Mouse (Mus musculus) retina, adult 2 months (tissue): ENCODE measurements at regions not wholly inside any gene's neighbourhood (a gene's known extent, or its start where the extent isn't known, plus 50 kb on each side); places are given as distances from the start of the nearest gene placed in this dataset.

ENCODE experiments used
- DNase-seq: peaks from one replicate; pipeline ENCODE4 v3.0.0-alpha.2; 2012; ENCODE audit warnings: low read depth, low spot score

GRCm38 (mm10) chr12:106727486-106727885, 717.5 kb downstream of the Vrk1 start:
- no peak for DNase-seq

- no peak for DNase-seq
These were observed 719.7 kb downstream of the Vrk1 start for GRCm38 (mm10) chr12:106729686-106730085.

DNA sequence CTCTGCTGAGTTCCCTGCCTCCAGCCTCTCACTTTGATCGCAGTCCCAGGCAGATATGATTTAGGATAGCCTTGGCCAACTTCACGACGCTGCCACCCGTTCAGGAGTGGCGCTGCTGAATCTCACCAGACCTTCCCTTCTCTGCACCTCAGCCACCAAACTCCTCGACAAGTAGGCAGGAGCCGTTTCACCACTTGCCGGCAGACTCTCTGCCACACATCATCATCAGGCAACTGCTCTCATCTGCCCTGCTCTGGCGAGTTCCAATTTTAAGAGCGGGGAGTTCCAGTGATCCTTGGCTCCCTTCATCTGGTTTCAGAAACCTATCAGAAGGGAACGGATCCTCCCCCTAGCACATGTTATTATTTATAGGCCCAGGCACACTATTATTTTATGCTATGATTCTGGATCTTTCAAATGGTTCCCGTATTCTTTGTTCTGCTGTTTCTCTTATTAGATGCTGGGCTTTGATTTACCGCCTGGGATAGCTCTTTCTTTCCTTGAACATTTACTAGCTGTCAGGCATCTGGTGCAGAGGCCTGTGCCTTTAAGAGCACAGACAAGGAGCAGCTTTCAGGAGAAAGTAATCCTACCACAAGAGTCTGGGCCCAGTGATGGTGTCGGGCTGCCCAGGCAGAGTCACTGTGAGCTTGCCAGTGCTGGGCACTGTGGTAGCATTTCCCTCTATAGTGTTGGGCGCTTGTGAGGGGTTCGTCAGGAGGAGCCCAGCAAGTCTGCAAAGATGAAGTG, 722.3 kb downstream of the Vrk1 start:
- no peak for DNase-seq

DNA sequence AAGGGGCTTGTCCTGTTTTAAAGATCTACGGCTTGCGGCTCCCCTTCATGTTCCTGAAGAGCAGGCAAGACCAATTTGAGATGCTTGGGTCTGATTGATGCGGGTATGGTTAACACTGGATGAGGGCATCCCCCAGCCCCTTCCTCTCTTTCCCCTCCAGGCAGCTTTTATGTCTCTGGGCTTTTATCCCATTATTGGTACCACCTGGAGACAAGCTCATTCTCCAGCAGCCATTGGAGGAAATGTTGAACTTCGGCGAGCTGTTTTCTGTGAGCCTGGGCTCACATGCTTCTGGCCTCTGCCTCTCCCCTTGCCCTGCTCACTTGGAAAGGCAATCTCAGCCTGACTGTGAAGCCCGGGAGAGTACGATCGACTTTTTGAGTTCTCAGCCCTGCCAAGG, 738.7 kb downstream of the Vrk1 start:
- no peak for DNase-seq

DNA sequence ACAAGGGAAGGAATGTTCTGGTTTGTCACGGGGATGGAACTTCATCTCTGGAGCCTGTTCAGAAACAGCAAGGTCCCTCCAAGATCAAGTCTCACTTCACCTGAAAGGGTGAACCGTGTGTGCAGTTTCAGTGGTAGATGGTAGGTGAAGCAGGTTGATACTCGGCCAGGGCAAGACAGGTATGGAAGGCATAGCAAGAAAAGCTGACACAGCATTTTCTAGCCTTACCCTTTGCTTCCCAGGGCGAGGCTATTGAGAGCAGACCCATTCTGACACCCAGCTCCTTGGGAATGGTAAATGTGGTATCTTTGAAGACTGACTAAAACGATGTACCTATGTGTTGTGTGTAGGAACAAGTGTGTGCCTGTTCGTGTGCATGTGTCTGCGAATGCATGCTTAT, 724.9 kb upstream of the 3110018I06Rik start:
- DNase-seq, result no peak

GRCm38 (mm10) chr12:106764516-106764915, 723.9 kb upstream of the 3110018I06Rik start:
- DNase-seq, result no peak

GRCm38 (mm10) chr12:106773536-106773935, 714.9 kb upstream of the 3110018I06Rik start:
- no peak for DNase-seq

GRCm38 (mm10) chr12:106796596-106796995, 691.8 kb upstream of the 3110018I06Rik start:
- no peak for DNase-seq

- no peak for DNase-seq
These were observed 668.7 kb upstream of the 3110018I06Rik start for GRCm38 (mm10) chr12:106819736-106820135.

DNA sequence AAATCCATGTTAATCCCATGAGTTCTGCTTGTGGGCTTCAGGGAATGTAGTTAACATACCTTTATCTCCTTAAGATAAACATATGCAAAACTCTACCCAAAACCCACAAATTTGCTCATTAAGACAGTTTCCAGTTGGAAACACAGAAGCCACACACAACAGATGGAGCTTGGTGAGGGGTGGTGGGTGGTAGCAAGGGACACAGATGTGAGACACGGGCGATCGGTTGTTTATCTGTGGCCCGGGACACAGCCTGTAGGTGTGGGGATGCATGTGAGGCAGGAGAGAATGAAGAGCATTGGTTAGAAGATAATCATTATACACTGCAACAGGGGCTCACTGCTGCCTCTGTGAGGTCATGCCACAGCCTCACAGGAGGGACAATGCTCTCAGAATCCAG, 666.1 kb upstream of the 3110018I06Rik start:
- no peak for DNase-seq

DNA sequence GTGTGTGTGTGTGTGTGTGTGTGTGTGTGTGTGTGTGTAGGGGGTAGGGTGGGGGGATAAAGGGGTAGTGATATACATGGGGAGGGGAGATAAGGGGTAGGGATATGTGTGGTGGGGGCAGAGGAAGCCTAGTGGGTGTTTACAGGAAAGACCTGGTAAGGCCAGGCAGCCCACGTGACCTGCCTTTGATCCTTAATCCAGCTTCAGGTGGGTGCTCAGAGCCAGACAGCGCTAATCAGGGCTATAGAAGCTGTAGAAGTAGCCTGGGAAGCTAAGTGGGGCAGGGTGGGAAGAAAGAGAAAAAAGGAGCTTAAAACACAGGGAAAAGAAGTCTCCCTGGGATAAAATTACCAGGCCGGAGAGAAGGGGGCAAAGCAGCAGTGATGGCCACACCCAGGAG, 659.9 kb upstream of the 3110018I06Rik start:
- DNase-seq, result no peak

GRCm38 (mm10) chr12:106829323-106829722, 659.1 kb upstream of the 3110018I06Rik start:
- no peak for DNase-seq

DNA sequence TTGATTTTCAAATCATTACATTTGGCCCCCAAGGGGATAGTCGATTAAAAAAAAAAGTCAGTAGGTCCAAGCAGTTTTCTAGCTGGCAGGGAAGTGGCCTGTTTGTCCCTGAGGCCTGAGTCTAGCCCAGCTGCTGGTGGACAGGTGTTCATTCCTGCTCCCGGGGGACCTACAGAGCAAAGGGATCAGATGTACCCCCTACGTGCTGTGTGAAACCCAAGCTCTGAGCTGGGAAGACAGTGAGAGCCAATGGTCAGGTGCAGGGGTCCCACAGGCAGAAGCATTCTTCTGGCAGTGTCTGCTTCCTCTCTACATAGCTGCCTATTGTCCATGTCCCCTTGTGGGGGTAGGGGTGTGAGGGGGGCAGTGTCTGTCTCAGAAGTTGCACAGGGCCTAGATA, 653.2 kb upstream of the 3110018I06Rik start:
- DNase-seq, result no peak

GRCm38 (mm10) chr12:106839618-106840017, 648.8 kb upstream of the 3110018I06Rik start:
- no peak for DNase-seq

DNA sequence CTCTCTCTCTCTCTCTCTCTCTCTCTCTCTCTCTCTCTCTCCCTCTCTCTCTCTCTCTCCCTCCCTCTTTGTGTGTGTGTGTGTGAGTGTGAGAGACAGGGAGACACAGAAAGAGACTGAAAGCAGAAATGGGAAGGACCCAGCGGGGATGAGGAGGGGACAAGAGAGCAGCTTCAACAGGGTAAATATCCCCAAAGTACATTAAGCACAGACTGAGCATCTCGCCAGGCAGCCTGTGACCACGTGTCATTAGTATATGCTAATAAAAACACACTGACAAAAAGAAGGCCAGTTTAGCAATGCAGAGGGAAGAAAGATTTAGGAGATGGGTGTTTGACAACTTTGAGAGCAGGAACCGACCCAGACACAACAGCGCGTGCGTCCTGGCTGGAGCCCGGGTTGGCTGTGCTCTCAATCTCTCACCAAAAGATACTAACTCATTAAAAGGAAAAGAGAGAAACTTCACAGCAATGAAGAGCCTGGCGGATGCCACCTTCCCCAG, 648.2 kb upstream of the 3110018I06Rik start:
- no peak for DNase-seq

DNA sequence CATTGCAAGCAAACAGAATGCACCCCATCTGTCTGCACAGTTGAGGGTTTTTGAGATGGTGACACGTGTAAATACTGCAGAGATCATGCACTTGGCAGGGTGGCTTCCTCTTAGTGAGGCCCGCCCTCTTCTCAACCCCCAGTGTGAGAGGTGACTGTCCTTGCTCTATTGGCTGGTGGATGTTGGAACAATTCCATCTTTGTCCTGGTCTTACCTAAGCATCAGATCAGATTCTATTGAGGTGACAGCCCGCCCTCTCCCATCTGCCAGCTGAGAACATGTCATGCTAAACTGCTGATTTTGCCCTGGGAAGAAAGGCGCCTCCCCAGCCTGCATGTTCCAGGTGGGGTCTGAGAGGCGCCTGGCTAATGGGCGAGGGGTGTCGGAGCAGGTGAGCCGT, 646.4 kb upstream of the 3110018I06Rik start:
- DNase-seq, result no peak

GRCm38 (mm10) chr12:106842396-106842795, 646.0 kb upstream of the 3110018I06Rik start:
- DNase-seq, result no peak

- DNase-seq, result no peak
These were observed 636.8 kb upstream of the 3110018I06Rik start for GRCm38 (mm10) chr12:106851666-106852065.

- DNase-seq, result no peak
These were observed 635.7 kb upstream of the 3110018I06Rik start for GRCm38 (mm10) chr12:106852736-106853135.

DNA sequence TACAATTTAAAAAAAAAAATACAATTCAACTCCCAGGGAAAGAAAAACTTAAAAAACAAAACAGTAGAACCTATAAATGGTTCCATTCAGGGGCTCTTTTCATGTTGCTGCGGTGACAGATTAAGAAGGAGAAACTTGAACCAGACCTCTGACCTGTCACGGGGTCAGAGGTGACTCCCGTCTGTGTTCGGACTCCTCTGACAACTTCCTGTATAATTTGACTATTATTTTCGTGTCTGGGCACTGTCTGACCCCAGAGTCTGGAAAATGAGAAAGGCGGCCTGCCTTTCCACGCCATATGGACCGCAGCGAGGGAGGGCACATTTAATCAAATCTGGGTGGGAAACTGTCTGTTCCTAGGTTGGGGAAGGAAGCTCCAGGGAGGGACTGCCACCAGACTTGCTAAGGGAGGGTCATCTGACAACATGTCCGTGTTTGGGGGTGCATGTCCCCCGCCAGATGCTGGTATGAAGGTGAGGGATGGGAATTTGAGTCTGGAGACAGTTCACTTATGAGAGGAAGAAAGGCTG, 634.7 kb upstream of the 3110018I06Rik start:
- no peak for DNase-seq

DNA sequence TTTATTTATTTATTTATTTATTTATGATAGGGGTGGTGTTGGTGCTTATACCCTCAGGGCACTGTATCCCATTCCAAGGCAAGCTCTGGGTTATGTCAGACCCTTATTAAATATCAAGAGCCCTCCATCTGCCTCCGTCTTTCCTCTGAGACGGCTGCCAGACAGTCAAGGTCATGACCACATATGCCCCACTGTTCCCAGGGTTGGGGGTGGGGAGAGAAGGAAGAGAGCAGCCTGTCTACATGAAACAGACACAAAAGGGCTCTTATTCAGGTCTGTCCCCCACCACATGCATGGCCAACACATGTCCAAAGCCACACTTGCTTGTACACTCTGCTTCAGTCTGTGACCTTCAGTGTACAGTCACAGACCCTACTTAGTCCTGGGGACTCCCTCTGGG, 632.9 kb upstream of the 3110018I06Rik start:
- DNase-seq, result no peak

DNA sequence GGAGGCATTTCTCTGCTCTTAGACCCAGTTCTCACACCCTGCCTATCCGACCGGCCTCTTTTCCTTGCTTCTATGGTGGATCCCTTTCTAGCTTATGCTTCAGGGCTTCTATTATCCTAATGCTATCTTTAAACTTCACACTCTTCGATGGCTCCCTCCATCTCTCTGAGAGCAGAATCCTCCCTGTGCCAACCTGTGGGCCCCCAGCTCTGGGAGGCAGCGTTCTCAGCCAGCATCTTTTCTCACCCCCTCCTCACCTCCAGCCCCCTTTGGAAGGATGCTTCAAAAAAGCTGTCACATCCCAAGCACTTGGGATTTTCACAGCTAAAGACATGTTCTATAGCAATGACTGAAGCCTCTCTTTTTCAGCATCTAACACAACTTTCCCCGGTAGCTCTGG, 626.8 kb upstream of the 3110018I06Rik start:
- no peak for DNase-seq

DNA sequence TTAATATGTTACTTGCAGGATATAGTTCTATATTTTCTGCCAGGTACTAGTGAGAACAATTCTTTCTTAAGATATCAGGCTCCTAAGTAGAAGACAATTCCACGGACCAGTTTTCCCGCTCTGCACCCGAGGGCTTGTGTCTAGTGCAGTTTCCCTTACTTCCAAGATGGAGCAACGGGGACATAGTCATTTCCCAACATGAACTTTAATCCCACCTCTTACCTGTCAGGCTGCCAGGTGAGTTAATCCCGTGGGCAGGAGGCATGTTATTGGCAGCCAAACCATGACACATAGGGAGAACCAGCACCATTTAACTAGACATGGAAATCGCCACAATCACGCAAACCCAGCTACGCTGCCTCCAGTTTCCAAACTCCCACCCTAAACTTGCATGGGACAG, 624.4 kb upstream of the 3110018I06Rik start:
- DNase-seq, result no peak
